Mouse (Mus musculus) cortical plate, adult 2 months (tissue): ENCODE results near the gene Fgfr2. TPM values are rescaled to one million over a fixed set of nuclear protein-coding genes. Genes with fewer than 3 reads are reported as not detected.
A peak's percentile ranks its signal among the peaks of the same experiment; 100 is the strongest.

ENCODE experiments used
- H3K27ac ChIP-seq: fragments of 200-500 bp; 2 replicates; pipeline ENCODE4 v1.5.1; 2012; ENCODE audit warnings: low read length, control low read depth, inconsistent platforms; ENCODE audit not compliant: insufficient read depth
- H3K4me1 ChIP-seq: fragments of 200-500 bp; 2 replicates; pipeline ENCODE4 v1.6.1; 2011; ENCODE audit warnings: low read length; ENCODE audit not compliant: control insufficient read depth, insufficient read depth
- H3K4me3 ChIP-seq: fragments of 200-500 bp; 2 replicates; pipeline ENCODE4 v1.5.1; 2011; ENCODE audit warnings: mild to moderate bottlenecking, low read length, control low read depth; ENCODE audit not compliant: insufficient read depth
- CTCF ChIP-seq: fragments of 200-500 bp; IDR thresholded peaks from 2 replicates; pipeline ENCODE4 v1.5.1; 2011; ENCODE audit warnings: mild to moderate bottlenecking, control low read depth, low read length; ENCODE audit not compliant: insufficient read depth; ENCODE audit errors: extremely low read depth
- POLR2A ChIP-seq: fragments of 200-500 bp; IDR thresholded peaks from 2 replicates; pipeline ENCODE4 v1.6.1; 2011; ENCODE audit warnings: mild to moderate bottlenecking, low read length, control low read depth; ENCODE audit not compliant: insufficient read depth; ENCODE audit errors: extremely low read depth
- polyA plus RNA-seq: library from polyadenylated mRNA; depleted of rRNA; stranded (reverse); fragments of >200 nt; gene quantifications from 2 replicates; pipeline ENCODE4 v1.2.3, GENCODE M21; 2012

Fgfr2 gene
- polyA plus RNA-seq, 1 experiment: 50.4 TPM

DNA sequence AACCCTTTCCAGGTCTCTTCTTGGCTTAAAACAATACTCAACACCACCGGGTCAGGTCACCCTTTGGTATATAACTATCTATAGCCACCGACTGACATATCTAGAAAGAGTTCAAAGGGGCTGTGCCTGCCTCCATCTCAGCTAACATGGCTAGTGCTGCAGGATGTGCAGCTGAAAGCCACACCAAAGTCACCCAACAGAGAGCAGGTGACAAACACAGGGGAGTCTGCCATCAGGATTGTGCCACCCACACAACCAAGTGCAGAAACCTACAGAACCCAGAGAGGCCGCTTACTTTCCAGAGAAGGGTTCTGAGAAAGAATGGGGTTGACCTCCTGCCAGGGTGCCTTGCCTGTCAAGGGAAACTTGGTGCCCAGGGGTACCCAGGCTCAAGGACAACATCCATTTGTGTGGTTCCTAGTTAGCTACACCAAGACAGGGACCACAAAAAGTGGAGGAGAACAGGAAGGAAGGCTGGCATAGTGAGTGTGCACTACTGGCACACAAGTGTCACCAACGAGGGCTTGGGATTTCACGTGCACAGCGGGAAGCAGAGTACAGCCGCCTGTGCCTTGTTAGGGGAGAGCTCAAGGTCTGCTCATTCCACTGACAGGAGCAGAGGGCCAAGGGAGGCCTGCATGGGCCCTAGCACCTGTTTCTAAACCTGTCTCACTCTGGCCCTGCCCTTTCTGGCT is 350.0 kb downstream of the Fgfr2 start:
- H3K4me1 ChIP-seq: peaks cover 12% of the 10 kb centered on the region
- H3K27ac ChIP-seq: no peak overlapping the region
- TF ChIP-seq POLR2A (no peak), CTCF (no peak)
- no peak overlapping the region for H3K4me3 ChIP-seq

- Histone ChIP-seq H3K27ac (no peak overlapping the region), H3K4me1 (peaks cover 15% of the 10 kb centered on the region), H3K4me3 (no peak overlapping the region)
- TF ChIP-seq POLR2A: no peak
- TF ChIP-seq CTCF: no peak
Observed at GRCm38 (mm10) chr7:132772440-132772839, 350.7 kb downstream of the Fgfr2 start.

GRCm38 (mm10) chr7:132768498-132769344 is 354.4 kb downstream of the Fgfr2 start:
- H3K4me1 ChIP-seq: peaks cover 22% of the 10 kb centered on the region
- TF ChIP-seq POLR2A (no peak), CTCF (no peak)
- peak overlapping the region; percentile 32; the same call in 1 of the 2 replicates for H3K27ac ChIP-seq
- H3K4me3 ChIP-seq: no peak overlapping the region

DNA sequence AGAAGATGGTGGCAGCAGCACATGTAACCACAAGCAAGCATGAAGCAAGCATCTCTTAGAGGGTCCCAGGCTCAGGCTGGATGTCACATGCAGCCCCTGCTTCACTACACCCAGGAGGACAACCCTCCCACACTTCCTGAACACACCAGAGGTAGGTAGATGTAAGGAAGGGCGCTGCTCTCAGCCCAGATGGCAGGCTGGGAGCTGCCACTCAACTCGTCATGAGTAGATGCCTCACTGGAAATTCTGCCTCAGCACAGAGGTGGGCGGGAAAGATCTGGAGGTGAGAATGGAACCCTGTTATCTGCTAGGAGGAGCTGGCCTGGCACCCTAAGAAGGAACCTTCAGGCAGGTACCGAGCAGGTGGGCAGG is 355.2 kb downstream of the Fgfr2 start:
- Histone ChIP-seq H3K4me3 (no peak overlapping the region), H3K27ac (no peak overlapping the region), H3K4me1 (peaks cover 24% of the 10 kb centered on the region)
- TF ChIP-seq POLR2A: no peak
- TF ChIP-seq CTCF: no peak

DNA sequence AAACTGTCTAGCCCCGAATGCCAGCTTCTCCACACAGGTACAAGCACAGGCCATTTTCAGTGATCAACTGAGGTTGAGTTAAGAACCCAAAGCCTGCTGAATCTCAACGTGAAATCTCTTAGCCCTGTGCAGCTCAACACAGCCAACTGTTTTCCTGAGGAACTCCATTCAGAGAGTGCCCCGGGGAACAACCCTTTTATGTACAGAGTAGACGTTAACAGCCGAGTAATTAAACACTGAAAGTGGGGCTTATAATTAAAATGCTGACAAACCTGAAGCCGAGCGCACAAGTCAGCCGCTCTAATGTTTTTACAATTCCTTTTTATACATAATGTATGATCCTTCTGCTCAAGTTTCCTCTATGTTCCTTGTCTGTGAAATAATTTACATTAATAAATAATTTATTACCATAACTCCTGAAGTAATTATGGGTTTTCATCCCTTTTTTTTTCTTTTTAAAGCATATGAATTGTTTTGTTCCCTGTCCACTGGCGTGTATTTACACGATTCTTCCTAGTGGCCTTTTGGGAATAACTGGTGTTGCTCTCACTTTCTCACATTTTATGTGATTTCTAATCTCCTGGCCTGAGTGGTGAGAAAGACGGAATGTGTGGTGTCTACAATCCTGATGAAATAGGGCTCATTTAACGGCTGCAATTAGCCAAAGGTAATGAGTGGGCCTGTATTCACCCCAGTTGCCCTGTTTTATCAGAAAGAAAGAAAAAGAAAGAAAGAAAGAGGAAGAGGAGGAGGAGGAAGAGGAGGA is 355.7 kb downstream of the Fgfr2 start:
- Histone ChIP-seq H3K27ac (no peak overlapping the region), H3K4me1 (peaks cover 23% of the 10 kb centered on the region), H3K4me3 (no peak overlapping the region)
- TF ChIP-seq CTCF: no peak

DNA sequence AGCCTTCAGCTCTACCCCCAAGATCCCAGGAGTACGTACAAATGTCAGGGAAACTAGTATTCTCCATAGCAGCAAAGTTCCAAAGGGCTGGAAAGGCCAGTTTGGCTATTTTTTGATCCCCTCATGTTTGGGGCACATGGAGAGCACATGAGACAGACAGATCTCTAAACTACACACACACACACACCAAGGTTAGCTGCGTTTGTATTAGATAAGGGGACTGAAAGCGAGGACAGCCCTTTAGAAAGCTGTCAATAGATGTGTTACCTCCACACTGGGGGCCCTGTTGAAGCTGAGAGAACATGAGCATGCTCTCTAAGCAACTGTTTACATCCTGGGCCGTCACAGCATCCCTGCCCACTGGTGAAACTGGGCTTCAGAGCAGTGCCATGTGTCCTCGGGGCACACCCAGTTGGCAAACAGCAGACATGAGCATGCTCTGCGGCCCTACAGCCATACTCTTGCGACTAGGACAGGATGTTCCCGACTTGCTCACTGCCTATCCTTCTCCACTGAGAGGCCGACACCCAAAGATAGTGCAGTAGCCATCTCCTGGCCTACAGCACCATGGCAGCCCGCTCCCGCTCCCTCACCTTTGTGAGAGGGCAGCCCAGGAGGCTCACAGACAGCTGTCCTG is 356.8 kb downstream of the Fgfr2 start:
- TF ChIP-seq POLR2A (no peak), CTCF (no peak)
- Histone ChIP-seq H3K4me1 (peaks cover 20% of the 10 kb centered on the region), H3K4me3 (no peak overlapping the region), H3K27ac (peak overlapping the region; percentile 22; the same call in 1 of the 2 replicates)

DNA sequence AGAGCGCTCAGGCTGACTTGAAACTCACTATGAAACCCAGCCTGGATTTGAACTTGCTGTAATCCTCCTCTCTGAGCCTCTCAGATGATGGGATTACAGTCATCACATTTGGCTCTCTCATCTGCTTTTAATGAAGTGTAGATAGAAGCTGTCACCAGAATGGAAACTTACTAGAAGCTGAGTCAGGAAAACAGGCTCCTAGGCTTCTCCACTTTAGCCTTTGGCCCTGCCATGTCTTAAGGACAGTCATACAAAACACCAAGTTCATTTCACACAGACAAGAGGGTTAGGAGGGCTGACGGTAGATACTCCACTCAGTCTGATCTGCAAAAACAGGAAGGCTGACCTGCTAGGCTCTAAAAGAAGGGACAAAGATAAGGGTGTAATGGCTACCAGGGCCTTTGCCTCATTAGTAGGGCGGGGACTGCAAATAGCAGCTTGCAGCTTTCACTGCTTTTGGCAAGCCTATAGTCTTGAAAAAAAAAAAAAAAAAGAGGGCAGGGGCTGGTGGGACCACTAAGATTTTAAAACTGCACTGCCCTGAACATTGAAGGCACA is 357.4 kb downstream of the Fgfr2 start:
- TF ChIP-seq CTCF: no peak
- TF ChIP-seq POLR2A: no peak
- Histone ChIP-seq H3K4me3 (no peak overlapping the region), H3K4me1 (peaks cover 20% of the 10 kb centered on the region), H3K27ac (no peak overlapping the region)

DNA sequence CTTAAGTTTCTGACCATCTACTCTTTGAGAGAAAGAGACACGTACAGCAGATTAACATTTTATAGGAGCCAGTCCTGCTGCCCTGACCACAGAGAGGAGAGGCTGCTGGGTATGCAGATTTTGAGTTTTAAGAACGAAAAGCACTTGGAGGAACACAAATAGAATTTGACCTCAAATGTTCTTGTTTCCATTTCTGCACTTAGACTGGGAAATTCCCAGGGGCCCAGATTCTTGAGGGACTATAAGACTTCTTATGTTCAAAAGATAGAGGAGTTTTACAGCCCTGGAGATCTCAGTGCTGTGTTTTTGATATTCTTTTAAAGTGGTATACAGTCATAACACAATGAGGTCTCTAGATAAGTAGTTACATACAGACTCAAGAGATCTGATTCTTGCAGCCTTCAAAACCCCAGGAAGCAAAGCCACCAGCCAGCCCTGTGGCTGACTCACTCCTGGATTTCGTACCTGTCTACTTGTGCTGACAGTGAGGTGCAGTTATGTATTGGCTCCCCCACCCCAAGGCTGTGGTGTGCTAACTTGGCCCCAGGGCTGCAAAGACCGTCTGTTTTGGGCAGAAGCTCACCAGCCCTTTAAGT is 358.2 kb downstream of the Fgfr2 start:
- TF ChIP-seq CTCF (no peak), POLR2A (no peak)
- 0 out of 2 replicates have a peak overlapping the region, but pooled peaks have one; percentile 33 for H3K27ac ChIP-seq
- peaks cover 20% of the 10 kb centered on the region for H3K4me1 ChIP-seq
- no peak overlapping the region for H3K4me3 ChIP-seq
